Mouse (Mus musculus) CD4-positive helper T cell, adult 2 months (primary cell): Measurements from ENCODE around the gene Wnt11.

Experiments used
- DNase-seq: peaks from one replicate; pipeline ENCODE4 v3.0.0-alpha.2; 2012; ENCODE audit warnings: low read depth, missing footprints, low spot score

Gene Wnt11

GRCm38 (mm10) chr7:98828052-98828451 lies 6.9 kb upstream of the Wnt11 start:
- no peak for DNase-seq

DNA sequence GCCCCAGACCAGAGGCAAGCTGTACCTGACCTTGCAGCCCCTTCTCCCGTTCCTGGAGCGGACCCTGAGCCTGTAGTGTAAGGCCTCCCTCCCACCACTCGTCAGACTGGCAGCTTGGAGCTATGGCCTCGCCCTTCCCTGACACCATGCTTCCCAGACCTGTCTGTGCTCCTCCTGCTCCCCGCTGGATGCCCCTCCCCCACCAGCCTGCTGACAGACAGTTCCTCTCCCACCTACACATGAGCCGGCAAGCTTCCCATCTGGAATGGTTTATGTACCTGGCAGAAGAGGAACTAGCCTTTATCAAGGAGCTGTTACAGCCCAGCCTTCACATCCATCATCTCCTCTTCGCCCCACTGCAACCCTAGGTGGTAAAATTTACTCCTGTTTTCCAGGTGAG lies 6.0 kb upstream of the Wnt11 start:
- DNase-seq: no peak

- no peak for DNase-seq
Measured at GRCm38 (mm10) chr7:98831290-98831689, 3.6 kb upstream of the Wnt11 start.

DNA sequence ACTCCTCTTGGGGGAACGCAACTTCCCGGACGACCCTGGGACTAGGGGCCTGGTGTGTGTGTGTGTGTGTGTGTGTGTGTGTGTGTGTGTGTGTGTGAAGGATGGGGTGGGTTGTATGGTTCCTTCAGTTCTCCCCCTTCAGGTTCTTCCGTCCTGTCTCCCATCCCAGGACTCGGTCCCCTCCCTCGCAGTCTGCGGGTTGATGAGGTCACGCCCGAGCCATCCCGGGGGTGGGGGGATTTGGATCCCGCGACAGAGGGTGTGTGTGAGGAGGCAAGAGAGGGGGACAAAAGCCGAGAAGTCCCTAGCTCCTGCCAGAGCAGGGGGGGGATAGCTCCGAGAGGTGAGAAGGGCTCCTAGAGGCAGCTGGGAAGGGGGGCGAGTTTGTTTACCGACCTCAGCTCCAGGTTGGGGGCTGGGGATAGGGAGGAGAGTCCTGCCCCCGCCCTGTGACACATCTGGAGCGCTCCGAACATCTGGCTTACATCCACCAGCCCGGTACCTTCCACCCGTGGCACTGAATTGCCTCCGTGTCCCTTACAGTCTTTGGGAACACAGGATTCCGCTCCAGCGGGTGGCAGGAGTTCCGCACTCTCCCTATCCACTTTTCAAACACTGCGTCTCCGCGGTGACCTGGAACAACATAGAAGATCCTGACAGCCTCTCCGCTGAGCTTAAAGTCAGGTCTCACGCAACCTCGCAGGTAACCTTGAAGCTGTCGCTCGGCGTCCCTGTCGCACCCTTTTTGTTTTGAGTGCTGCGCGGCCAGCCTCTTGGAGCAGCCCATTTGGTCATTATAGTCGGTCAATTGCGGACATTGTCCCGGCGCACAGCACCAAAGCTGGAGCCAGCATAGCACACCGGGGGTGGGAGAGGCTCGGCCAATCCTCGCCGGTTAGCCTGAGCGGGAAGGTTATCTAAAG lies 868 bp downstream of the Wnt11 start:
- no peak for DNase-seq

GRCm38 (mm10) chr7:98836646-98837045 lies 1.7 kb downstream of the Wnt11 start:
- DNase-seq: peak; percentile 66

DNA sequence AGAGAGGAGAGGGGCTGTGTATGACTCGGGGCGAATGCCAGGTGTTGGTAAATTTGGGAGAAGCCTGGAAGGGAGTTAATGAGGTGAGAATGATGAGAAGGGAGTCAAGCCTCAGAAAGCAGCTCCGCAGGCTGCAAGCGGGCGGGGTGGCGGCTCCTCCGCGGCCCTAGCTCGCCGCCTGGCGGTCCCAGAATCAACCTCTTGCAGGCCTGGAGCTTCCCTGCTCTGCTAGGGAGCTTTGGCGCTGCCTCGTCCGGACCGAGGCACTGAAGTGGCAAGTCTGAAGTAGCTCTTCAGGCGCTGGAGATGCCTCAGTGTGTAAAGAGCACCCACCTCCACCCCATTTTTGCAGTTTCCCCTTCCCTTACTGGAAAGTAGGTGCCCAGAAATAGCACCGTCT lies 3.0 kb downstream of the Wnt11 start:
- peak; percentile 70 for DNase-seq

GRCm38 (mm10) chr7:98838729-98839141 lies 3.8 kb downstream of the Wnt11 start:
- DNase-seq: peak; percentile 46

- no peak for DNase-seq
Measured at GRCm38 (mm10) chr7:98839312-98839711, 4.4 kb downstream of the Wnt11 start.

- DNase-seq: no peak
Measured at GRCm38 (mm10) chr7:98840771-98841170, 5.9 kb downstream of the Wnt11 start.

- no peak for DNase-seq
Measured at GRCm38 (mm10) chr7:98841802-98842201, 6.9 kb downstream of the Wnt11 start.

DNA sequence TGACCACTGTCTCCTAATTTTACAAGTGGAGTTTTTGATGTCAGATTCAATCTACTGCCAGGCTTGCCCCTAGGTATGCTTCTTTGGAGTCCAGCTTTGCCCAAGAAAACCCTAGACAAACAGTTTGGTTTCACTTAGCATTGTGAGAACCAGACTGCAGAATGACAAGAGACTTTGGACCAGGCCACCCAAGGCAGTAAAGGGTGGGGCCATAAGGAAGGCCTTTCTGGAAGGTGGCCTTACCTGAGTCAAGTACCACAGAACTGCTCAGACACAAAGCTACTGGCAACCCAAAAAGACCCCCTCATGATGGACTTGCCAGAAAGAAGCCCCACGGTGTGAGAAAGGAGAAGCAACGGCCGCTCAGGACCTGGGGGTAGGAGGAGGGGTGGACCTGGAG lies 8.1 kb downstream of the Wnt11 start:
- DNase-seq: no peak

DNA sequence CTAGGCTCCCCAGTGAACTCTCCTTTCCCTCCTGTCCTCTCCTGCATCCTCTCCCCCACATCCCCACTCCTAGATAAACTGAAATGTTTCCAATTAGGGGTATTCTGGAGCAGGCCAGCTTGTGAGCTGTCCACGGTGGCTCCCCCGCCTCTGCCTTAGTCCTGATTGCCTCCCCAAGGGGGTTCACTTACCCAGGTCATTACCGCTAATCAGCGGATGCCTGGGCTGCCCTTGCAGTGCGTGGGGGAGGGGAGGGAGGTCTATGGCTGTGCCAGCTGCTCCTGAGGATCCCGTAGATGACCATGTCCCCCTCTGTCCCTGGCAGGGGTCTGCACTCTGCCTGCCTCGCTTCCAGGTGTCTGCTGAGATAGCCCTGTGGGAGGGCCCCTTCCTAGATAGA lies 8.7 kb downstream of the Wnt11 start:
- no peak for DNase-seq

DNA sequence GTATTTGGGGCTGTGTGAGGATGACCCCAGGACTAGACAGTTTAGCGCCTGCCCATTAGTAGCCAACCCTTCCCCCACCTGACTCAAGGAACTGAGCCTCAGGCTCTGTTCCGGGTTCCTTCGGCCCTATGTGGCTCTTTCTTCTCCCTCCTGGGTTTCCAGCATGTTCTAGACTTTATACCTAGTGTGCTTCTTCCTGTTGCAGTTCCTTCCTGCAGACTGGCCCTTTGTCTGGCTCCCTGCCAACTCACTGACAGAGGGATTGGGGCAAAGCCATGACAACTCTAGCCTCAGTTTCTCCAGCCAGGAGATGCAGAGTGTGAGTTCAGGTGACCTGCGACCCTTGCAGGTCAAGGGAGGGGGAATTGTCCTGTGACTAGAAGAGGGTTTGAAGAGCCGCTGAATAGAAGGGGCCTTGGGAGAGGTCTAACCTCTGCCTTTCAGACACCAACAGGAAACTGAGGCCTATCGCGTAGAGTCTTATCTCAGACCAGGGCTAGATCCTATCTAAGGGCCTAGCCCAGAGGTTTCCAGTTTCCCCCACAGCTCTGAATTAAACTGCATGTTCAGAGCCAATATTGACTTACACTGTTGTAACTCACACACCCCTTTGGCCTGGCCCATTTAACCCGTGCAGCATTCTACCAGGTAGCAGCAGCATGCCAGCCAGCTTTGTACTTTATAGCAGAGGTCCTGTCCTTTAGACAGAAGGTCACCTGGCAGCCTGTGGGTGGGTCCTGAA lies 14.2 kb downstream of the Wnt11 start:
- peak; percentile 52 for DNase-seq

GRCm38 (mm10) chr7:98850388-98850787 lies 15.5 kb downstream of the Wnt11 start:
- DNase-seq: no peak

DNA sequence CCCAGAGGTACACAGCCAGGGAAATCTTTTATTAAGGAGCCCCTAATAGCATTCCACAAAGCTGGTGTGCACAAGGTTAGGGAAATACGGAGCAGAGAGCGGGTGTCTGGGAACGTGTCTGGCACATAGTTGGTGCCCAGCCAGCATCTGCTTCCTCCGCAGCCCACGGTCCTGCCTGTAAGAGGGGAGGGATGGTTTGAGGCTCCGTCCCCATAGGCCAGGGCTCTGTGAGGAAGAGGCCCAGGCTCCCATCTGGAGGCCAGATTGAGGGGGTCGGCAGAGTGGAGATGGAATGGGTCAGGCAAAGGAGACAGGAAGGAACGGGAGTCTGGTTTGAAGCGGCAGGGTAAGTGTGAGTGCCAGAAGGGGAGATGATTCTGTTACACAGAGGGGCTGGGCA lies 16.3 kb downstream of the Wnt11 start:
- DNase-seq: no peak

DNA sequence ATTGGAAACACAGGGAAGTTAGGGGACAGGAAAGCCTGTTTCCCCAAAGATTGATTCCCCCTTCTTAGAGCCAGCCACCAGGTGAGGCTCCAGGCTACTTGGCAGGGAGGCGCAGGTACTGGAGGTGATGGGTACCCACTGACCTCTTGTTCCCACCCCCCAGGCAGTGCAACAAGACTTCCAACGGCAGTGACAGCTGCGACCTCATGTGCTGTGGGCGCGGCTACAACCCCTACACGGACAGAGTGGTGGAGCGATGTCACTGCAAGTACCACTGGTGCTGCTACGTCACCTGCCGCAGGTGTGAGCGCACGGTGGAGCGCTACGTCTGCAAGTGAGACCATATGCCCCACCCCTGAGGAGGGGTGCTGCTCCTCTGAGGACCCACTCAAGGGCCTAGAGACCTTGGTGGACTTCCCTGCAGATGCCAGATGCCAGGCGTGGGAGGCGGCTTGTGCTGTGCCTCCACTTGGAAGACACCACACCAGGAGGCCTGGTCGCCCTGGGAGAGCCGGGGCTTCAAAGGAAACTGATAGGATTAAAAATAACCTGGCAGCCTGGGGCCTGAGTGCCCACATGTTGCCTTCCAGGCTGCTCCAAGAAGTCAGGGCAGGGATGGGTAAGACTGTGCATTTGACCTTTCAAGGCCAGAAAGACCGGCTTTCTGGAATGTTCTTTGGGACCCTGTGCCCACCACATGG lies 18.2 kb downstream of the Wnt11 start:
- no peak for DNase-seq

GRCm38 (mm10) chr7:98853806-98854205 lies 18.9 kb downstream of the Wnt11 start:
- DNase-seq: no peak

DNA sequence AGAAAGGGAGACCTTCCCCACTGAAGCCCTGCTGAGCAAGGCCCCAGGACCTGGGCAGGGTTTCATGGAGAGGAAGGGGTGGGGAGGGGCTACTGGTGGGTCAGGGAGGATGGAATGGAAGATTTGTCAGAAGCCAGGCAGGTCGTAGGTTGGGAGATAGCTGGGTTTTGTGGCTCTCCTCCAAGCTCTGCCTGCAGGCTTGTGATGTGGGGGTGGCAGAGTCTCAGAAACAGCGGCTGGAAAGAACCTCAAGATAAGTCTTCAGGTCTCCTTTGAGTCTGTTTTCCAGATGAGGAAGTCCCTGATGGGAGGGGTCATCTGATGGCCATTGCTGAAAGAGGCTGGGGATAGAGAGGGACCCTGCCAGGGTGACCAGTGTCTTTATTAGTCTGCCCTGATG lies 20.5 kb downstream of the Wnt11 start:
- no peak for DNase-seq

DNA sequence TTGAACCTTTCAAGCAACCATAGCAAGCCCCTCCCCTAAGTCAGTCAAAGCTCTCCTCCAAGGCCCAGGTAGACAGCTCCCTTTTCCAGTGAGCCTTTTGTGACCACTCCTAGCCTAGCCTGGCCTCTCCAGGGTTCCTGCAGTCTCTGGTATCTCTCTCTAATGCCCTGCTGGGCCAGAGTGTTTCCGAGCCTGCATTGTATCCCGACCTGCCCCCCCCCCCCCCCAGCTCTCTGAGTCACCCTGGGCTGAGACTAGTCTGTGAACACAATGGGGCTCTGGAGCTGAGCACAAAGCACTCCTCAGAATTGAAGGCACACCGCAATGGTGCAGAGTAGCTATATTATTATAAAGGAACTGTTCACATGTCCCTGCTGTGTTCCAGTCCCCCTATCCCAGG lies 21.2 kb downstream of the Wnt11 start:
- no peak for DNase-seq

DNA sequence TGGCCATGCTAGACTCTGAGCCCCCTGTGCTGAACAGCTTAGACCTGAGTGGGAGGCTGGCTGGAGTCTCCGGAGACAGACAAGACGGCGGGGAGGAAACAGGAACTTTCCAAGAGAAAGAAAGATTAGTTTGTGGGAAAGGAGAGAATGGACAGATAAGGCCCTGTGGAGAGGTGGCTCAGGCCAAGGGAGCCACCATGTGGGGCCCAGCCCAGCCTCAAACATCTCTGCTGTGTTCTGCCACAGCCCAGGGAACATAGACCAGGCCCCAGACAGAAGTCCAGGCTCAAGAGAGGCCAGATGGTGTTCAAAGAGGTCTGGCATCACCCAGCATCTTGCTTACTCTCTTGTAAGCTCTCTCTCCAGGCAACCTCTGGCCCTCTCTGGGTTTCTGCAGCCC lies 22.2 kb downstream of the Wnt11 start:
- no peak for DNase-seq

DNA sequence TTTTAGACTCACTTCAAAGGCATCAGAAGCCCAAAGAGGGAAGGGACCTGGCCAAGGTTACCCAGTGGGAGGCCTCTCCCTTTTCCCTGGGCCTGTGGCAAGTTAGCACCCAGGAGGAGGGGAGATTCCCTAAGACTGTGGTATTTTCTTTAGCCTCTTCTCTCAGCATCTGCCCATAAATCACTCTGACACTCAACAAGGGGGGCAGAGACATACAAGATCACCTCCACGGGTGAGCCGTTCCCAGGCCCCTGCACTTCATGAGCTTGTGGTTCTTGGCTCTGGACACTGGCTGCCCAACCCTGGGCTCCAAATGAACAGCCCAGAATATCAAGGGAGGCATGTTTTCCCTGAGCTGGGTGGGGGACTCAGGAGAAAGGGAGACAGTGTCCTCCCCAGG lies 26.1 kb downstream of the Wnt11 start:
- no peak for DNase-seq

DNA sequence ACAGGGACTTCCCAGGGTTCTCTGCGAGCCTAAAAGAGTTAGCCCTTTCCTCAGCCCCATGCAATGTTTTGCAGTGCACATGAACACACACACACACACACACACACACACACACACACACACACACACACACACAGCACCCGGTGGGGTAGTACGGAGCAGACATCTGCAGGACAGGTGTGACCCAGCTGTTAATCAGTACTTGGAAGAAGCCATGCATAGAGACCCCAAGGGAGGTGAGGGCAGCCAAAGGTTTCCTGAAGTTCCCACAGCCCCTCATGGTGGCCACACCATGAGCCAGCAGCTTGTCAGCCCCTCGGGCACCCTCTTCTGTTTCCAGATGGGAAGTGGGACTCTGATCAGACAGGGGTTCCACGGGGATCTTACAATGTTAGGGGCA lies 28.1 kb downstream of the Wnt11 start:
- DNase-seq: no peak
